Mouse (Mus musculus): ENCODE measurements around the gene Atp2c2.

DNA sequence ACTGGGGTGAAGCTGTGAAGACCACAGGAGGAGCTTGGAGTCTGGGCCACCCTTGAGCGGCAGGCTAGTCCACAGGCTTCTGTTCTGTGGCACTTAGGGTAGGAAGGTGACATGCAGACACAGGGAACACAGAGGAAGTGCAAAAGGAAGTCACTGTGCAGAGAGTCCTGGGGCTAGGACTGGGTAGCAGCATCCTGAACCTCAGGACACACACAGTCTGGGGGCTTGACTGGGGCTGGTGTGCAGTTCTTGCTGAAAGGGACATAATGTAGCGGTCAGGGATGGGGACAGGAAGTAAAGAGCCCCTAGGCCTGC is 56.3 kb downstream of the Atp2c2 start:
- no peak for TF ChIP-seq CTCF (IDR thresholded peaks at IDR 0.05; ENCODE audit: low read depth)
- no peak for TF ChIP-seq EP300 (optimal IDR thresholded peaks at IDR 0.05)
